Mouse (Mus musculus) cerebellum, adult 18-20 months (tissue): ENCODE data around the gene Dbil5.

ENCODE experiments used
- DNase-seq, 2 experiments: peaks; one replicate each; pipeline ENCODE4 v3.0.0; 2021

The Dbil5 gene

DNA sequence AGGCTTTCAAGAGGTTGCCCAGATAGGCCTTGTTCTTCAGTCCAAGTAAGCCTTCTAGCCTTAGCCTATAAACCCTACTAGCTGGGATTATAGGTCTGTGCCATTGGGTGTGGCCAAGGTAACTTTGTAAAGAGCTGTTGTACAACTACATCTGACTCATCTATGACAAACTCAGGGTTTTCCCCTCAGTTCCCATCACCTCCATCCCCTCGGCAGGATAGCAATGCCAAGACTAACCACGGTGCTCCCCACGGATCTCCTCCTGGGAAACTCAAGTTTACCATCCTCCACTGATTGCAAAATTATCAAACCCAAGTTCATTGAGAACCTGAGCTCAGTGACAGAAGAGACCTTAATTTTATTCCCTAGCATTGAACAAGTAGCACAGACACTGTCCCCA lies 18.7 kb downstream of the Dbil5 start:
- DNase-seq, result no peak

GRCm38 (mm10) chr11:76239750-76240149 lies 22.3 kb downstream of the Dbil5 start:
- DNase-seq, result no peak

GRCm38 (mm10) chr11:76242901-76243810 lies 25.7 kb downstream of the Dbil5 start, which contains the start of the genes Mrm3 and Glod4:
Gene Mrm3 (plus strand): TSS chr11:76243715.
Gene Glod4 (minus strand): TSS chr11:76243725.
- DNase-seq, result peak; percentile 92 to 95

DNA sequence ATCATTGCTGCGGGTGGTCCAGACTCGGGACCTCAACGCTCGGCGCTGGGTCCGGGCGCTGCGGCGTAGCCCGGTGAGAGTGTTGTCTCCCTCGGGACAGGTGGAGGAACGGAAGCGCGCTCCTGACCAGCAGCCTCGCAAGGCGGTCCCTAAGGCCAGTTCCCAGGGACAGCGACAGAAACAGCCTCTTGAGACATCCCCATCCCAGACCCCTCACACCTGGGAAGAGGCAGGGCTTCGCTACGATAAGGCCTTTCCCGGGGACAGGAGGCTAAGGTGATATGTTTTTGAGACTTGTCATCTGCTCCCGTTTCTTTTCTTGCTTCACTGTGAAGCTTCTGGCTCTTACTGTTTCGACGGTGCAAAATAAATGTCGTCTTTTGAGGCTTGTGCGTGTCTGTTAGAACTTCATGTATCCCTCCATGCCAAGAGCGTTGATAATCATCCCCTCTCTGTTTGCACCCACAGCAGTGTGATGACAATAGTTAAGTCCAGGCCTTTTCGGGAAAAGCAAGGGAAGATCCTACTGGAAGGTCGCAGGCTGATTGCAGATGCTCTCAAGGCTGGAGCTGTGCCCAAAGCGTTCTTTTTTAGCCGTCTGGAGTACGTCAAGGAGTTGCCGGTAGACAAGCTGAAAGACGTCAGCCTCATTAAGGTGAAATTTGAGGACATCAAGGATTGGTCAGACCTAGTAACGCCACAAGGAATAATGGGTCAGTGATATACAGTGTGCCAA lies 26.6 kb downstream of the Dbil5 start:
- peak in 1 of 2 experiments; percentile 31 for DNase-seq

DNA sequence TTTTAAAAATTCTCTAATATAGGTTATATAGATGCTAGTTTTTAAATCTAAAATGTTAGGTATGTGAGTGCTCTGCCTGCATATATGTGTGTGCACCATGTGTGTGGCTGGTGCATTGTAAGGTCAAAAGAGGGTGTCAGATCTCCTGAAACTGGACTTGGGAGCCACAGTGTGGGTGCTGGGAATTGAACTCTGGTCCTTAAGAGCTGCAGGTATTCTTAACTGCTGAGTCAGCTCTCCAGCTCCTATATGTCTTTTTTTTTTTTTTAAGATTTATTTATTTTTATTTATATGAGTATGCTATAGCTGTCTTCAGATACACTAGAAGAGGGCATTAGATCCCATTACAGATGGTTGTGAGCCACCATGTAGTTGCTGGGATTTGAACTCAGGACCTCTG lies 29.0 kb downstream of the Dbil5 start:
- no peak for DNase-seq

DNA sequence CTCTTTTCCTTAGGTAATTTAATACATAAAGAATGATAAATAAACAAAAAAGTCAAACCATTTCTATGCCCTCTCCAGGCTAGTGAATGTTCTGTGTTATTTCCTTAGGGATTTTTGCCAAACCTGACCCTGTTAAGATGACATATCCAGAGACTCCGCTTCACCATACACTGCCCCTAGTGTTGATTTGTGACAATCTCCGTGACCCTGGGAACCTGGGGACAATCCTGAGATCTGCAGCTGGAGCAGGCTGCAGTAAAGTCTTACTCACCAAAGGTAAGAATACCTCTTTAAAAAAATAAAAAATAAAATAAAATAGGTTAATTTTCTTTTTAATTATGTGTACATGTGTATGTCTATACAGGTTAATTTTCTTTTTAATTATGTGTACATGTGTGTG lies 29.8 kb downstream of the Dbil5 start:
- no peak for DNase-seq

DNA sequence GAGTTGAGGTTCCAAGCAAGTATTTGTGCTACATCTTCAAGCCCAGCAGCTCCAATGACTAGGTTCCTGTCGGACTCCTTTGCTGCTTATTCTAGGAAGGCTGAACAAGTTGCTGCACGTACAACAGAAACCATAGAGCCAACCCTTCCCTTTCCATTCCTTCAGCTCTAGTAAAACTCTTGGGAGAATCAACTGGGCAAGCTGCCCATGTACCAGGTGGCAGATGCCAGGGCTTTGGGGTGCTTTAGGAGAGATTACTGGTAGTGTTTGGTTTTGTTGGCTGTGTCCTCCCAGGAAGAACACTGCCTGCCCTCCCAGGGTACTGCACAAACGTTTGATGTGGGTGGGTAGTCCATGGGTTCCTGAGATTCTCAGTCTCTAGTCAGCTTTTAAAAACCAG lies 34.6 kb downstream of the Dbil5 start:
- DNase-seq, result peak; percentile 78

- peak; percentile 92 to 93 for DNase-seq
These were observed 35.9 kb downstream of the Dbil5 start for GRCm38 (mm10) chr11:76253145-76253917.

DNA sequence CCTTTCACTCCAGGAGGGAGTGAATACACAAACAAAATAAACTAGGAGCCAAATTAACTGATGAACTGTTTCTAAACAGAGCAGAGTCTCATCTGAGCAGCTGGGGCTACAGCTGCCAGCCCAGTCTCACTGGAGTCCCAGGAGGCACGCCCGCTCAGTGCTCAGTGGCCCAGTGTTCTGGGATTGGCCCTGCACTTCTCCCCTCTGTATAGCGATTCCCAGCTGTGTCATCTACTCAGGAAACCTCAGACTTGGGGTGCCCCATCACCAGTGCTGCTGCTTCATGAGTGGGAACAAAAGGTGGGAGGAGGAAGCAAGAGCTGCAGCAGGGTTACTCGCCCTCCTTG lies 36.5 kb downstream of the Dbil5 start:
- DNase-seq, result peak in 1 of 2 experiments; percentile 18

DNA sequence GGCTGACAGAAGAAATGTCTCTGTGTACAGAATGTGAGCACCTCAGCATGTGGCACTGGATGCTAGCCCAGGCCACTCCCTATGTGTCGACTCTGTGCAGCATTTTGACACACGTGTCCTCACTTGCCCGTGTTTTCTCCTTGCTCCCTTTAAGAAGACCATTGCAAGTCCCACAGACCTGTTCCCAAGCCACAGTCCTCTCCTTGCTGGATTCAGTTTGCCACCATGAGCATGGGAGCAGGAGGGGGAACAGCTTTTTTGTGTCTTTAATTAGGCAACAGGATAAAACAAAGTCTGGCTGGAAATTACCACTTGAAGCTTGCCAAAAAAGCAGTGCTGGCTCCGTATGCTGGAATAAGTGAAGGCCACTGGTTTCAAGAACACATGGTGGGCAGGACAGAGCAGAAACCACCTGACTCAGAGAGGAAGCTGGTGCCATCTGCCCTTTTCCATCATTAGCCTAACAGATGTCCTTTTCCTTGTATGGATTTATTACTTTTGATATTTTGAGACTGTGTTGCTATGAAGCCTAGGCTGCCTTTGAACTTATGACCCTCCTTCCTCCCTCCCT lies 38.1 kb downstream of the Dbil5 start:
- peak; percentile 82 to 85 for DNase-seq

DNA sequence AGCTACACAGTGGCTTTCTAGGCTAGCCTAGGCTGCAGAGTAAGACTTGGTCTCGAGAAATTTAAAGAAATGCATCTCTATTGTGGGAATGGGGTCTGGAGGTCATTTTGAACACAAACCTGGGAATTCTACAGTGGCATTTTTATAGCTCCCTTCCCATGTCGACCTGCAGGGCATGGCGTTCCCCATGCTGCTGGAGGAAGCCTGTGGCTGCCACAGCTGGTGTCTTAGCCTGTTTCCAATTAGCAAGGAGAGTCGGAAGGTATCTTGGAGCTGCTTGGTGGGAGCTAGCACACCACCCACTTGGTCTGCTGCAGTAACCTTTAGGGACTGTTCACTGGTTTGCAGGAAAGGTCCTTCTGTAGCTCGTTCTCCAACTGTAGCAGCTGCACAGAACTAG lies 38.7 kb downstream of the Dbil5 start:
- DNase-seq, result peak in 1 of 2 experiments; percentile 30

DNA sequence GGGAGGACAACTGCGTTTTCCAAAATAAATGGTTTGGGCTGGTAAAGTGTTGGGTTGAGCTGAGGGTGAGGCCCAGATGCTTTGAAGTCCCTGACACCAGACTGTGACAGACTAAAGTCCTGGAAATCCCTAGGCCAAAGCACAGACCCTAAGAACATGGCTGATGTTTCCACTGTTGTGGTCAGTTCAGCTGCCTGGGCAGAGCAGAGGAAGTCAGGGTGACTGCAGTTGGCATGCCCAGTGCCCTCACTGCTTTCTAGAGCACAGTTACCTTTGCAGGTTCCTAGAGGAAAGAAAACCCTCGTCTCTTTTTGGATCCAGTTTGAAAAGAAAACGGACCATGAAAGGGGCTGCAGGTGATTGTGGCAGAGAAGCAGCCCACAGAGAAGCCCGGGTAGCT lies 40.0 kb downstream of the Dbil5 start:
- no peak for DNase-seq

GRCm38 (mm10) chr11:76258511-76258910 lies 41.1 kb downstream of the Dbil5 start:
- DNase-seq, result no peak

DNA sequence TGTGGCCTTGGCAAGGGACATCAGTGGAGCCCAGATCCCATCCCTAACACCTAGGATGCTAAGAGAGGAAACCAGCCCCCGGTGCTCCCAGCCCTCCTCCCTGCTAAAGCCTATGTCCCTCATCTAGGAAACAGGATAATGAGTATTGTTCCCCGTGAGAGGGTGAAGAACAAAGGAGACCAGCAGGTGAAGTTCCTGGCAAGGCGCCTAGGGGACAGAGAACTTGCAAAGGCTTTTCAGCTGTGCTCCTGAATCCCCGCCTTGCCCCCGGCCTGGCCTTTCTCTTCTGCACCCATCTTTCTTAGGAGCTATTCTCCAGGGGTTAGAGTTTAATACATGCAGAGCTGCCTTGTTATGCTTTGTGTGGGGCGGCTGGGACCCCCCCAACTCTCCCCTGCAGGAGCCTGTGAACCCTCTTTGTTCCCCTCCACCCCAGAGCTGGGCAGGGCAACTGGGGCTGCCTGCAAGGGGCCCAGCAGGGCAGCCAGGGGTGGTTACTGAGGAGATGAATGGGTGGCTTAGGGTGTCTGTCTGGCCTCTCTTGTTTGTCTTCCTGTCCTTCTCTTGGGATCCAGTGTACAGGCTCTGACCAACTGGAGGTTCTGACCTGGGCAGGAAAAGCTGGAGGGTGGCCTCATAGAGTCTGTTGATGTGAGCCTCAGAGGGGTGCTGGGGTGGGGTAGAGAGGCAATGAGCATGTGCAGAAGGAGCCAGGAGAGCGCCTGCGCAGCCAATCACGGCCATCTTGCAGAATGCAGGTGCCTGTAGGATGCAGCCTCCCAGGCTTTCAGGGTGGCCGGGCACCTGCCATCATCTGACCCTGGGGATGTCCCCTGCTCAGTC lies 43.0 kb downstream of the Dbil5 start:
- peak; percentile 40 to 55 for DNase-seq

DNA sequence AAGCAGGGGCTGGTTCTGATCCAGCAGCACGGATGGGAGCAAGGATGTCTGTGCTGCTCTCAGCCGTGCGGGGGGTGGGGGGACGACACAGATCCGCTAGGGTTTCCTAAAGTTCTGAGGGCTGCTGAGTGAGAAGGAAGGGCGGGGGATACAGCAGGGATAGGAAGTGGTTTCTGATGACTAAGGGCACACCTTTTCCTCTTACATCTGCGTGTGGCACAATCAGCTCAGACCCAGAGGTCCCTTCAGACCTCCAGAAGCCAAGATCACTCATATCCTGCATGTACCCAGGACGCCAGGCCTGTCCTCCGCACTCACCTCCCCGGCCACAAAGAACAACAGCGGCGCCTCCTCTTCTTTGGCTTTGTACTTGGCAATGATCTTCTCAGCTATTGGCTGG lies 43.8 kb downstream of the Dbil5 start:
- no peak for DNase-seq

GRCm38 (mm10) chr11:76262611-76263351 lies 45.4 kb downstream of the Dbil5 start:
- DNase-seq, result peak; percentile 46 to 49

DNA sequence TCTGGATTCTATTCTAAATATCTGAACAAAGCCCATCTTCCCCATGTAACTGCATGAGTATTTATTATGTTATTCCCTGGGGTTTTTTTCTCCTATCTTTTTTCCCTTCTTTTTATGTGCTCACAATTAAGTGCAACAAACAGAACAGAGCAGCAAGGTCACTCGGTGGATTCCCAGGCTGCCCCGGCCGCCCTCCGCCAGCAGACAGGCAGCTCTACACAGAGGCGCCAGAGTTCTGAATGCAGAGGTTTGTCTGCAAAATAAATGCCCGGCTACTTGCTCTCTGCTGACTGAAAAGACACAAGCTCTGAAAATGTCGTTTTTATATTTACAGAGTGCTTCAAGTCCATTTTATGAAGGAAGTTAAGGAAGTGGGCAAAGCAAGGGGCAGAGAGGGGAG lies 50.1 kb downstream of the Dbil5 start:
- no peak for DNase-seq

GRCm38 (mm10) chr11:76268001-76268459 lies 50.6 kb downstream of the Dbil5 start:
- no peak for DNase-seq
